Mouse (Mus musculus) midbrain, embryonic 16.5 days (tissue): ENCODE data around the gene Tbx19. TPM values are rescaled to one million over a fixed set of nuclear protein-coding genes. Genes with fewer than 3 reads are reported as not detected.

Experiments
- ATAC-seq: fragments of 200-750 bp; cut with Nextera tagmentation; 2 replicates; pipeline ENCODE4 v1.8.0; 2017; ENCODE audit warnings: moderate TSS enrichment
- H3K27ac ChIP-seq: fragments of 300-500 bp; sonication (generic); 2 replicates; pipeline ENCODE4 v1.5.1; 2014; ENCODE audit warnings: mild to moderate bottlenecking, low read length, mixed read lengths
- H3K27me3 ChIP-seq: fragments of 300-500 bp; sonication (generic); 2 replicates; pipeline ENCODE4 v1.6.1; 2014; ENCODE audit warnings: low read depth, low read length, mixed read lengths; ENCODE audit not compliant: control insufficient read depth, insufficient read depth
- H3K36me3 ChIP-seq: fragments of 300-500 bp; sonication (generic); 2 replicates; pipeline ENCODE4 v1.6.1; 2014; ENCODE audit warnings: mild to moderate bottlenecking, low read length, moderate library complexity, mixed read lengths; ENCODE audit not compliant: control insufficient read depth, insufficient read depth
- H3K4me1 ChIP-seq: fragments of 300-500 bp; sonication (generic); 2 replicates; pipeline ENCODE4 v1.6.1; 2014; ENCODE audit warnings: mild to moderate bottlenecking, low read length, mixed read lengths; ENCODE audit not compliant: control insufficient read depth, insufficient read depth
- H3K4me2 ChIP-seq: fragments of 300-500 bp; sonication (generic); 2 replicates; pipeline ENCODE4 v1.6.1; 2014; ENCODE audit warnings: mild to moderate bottlenecking, low read length, mixed read lengths
- H3K4me3 ChIP-seq: fragments of 300-500 bp; sonication (generic); 2 replicates; pipeline ENCODE4 v1.5.1; 2014; ENCODE audit warnings: low read depth, mild to moderate bottlenecking, low read length, moderate library complexity, mixed read lengths
- H3K9ac ChIP-seq: fragments of 300-500 bp; sonication (generic); 2 replicates; pipeline ENCODE4 v1.6.1; 2014; ENCODE audit warnings: low read depth, low read length, mixed read lengths
- H3K9me3 ChIP-seq: fragments of 300-500 bp; sonication (generic); replicated peaks from 2 replicates; pipeline ENCODE4 v1.6.1; 2014; ENCODE audit warnings: mild to moderate bottlenecking, low read length, mixed read lengths; ENCODE audit not compliant: control insufficient read depth, poor library complexity, severe bottlenecking
- WGBS: fragments of 180-500 bp; shearing (Covaris S2); extraction: QIAGEN DNeasy Blood & Tissue Kit; methylation state at CpG from one replicate; pipeline ENCODE4 v1.1.7; 2014; 5-methylcytosine and 5-hydroxymethylcytosine counted together
- polyA plus RNA-seq: library from polyadenylated mRNA; unstranded; fragments of >200 nt; fragmentation: Nextera tagmentation; extraction: Ambion mirVana; gene quantifications from 2 replicates; pipeline ENCODE4 v1.2.1, GENCODE M21; 2015

Tbx19 gene
- polyA plus RNA-seq, 1 experiment from 2014 or later, result 0.11 TPM

- peaks cover 8% of the 10 kb centered on the region; the same call in 1 of the 2 replicates for H3K4me1 ChIP-seq
- ATAC-seq, result peak; percentile 40; the same call in 1 of the 2 replicates
- H3K9ac ChIP-seq, result no peak overlapping the region
- H3K9me3 ChIP-seq, result no peaks in the 10 kb centered on the region
- peak overlapping the region; percentile 7; the same call in 1 of the 2 replicates for H3K4me2 ChIP-seq
- no peak overlapping the region for H3K4me3 ChIP-seq
- H3K36me3 ChIP-seq, result no peaks in the 10 kb centered on the region
- WGBS, result 43% methylated on average over 17 of the region's 17 CpGs
- H3K27me3 ChIP-seq, result no peaks in the 10 kb centered on the region
- H3K27ac ChIP-seq, result no peak overlapping the region
These were observed 46.0 kb downstream of the Tbx19 start for GRCm38 (mm10) chr1:165114460-165115175.

GRCm38 (mm10) chr1:165113700-165114099 is 46.9 kb downstream of the Tbx19 start:
- Histone ChIP-seq H3K36me3 (no peaks in the 10 kb centered on the region), H3K4me1 (peaks cover 5% of the 10 kb centered on the region; the same call in 1 of the 2 replicates), H3K4me2 (no peak overlapping the region), H3K9ac (no peak overlapping the region), H3K27ac (0 out of 2 replicates have a peak overlapping the region, but pooled peaks have one; percentile 24), H3K4me3 (no peak overlapping the region), H3K9me3 (no peaks in the 10 kb centered on the region), H3K27me3 (no peaks in the 10 kb centered on the region)
- 31% methylated on average over 11 of the region's 11 CpGs for WGBS
- 0 out of 2 replicates have a peak, but pooled peaks have one; percentile 22 for ATAC-seq

GRCm38 (mm10) chr1:165110659-165111058 is 49.9 kb downstream of the Tbx19 start:
- Histone ChIP-seq H3K27ac (no peak overlapping the region), H3K4me1 (peaks cover 5% of the 10 kb centered on the region; the same call in 1 of the 2 replicates), H3K9ac (no peak overlapping the region), H3K9me3 (no peaks in the 10 kb centered on the region), H3K4me3 (no peak overlapping the region), H3K27me3 (no peaks in the 10 kb centered on the region), H3K36me3 (no peaks in the 10 kb centered on the region), H3K4me2 (no peak overlapping the region)
- 47% methylated on average over 2 of the region's 2 CpGs for WGBS
- no peak for ATAC-seq

GRCm38 (mm10) chr1:165109135-165109534 is 51.4 kb downstream of the Tbx19 start:
- H3K4me2 ChIP-seq, result no peak overlapping the region
- H3K4me3 ChIP-seq, result no peak overlapping the region
- no peaks in the 10 kb centered on the region for H3K36me3 ChIP-seq
- WGBS, result 63% methylated on average over 5 of the region's 5 CpGs
- H3K9ac ChIP-seq, result no peak overlapping the region
- H3K27ac ChIP-seq, result no peak overlapping the region
- no peak for ATAC-seq
- peaks cover 7% of the 10 kb centered on the region; the same call in 1 of the 2 replicates for H3K4me1 ChIP-seq
- H3K27me3 ChIP-seq, result no peaks in the 10 kb centered on the region
- H3K9me3 ChIP-seq, result no peaks in the 10 kb centered on the region

- no peak overlapping the region for H3K4me2 ChIP-seq
- H3K4me1 ChIP-seq, result peaks cover 4% of the 10 kb centered on the region; the same call in 1 of the 2 replicates
- WGBS, result 42% methylated on average over 5 of the region's 5 CpGs
- H3K27ac ChIP-seq, result no peak overlapping the region
- no peak for ATAC-seq
- no peak overlapping the region for H3K9ac ChIP-seq
- H3K9me3 ChIP-seq, result no peaks in the 10 kb centered on the region
- H3K36me3 ChIP-seq, result no peaks in the 10 kb centered on the region
- no peak overlapping the region for H3K4me3 ChIP-seq
- H3K27me3 ChIP-seq, result no peaks in the 10 kb centered on the region
These were observed 52.1 kb downstream of the Tbx19 start for GRCm38 (mm10) chr1:165108477-165108876.

- H3K4me2 ChIP-seq, result no peak overlapping the region
- H3K9ac ChIP-seq, result no peak overlapping the region
- H3K27ac ChIP-seq, result no peak overlapping the region
- H3K36me3 ChIP-seq, result no peaks in the 10 kb centered on the region
- H3K4me1 ChIP-seq, result peaks cover 4% of the 10 kb centered on the region; the same call in 1 of the 2 replicates
- H3K9me3 ChIP-seq, result no peaks in the 10 kb centered on the region
- H3K27me3 ChIP-seq, result no peaks in the 10 kb centered on the region
- ATAC-seq, result no peak
- no peak overlapping the region for H3K4me3 ChIP-seq
- WGBS, result 43% methylated on average over 2 of the region's 2 CpGs
These were observed 54.6 kb downstream of the Tbx19 start for GRCm38 (mm10) chr1:165106011-165106385.

GRCm38 (mm10) chr1:165105270-165106010 is 55.1 kb downstream of the Tbx19 start:
- 64% methylated on average over 9 of the region's 9 CpGs for WGBS
- Histone ChIP-seq H3K27me3 (no peaks in the 10 kb centered on the region), H3K36me3 (no peaks in the 10 kb centered on the region), H3K27ac (no peak overlapping the region), H3K4me1 (peaks cover 4% of the 10 kb centered on the region; the same call in 1 of the 2 replicates), H3K4me3 (no peak overlapping the region), H3K9me3 (no peaks in the 10 kb centered on the region), H3K4me2 (no peak overlapping the region), H3K9ac (no peak overlapping the region)
- peak; percentile 15; the same call in 1 of the 2 replicates for ATAC-seq

- 67% methylated on average over 7 of the region's 7 CpGs for WGBS
- Histone ChIP-seq H3K9me3 (no peaks in the 10 kb centered on the region), H3K36me3 (no peaks in the 10 kb centered on the region), H3K4me3 (no peak overlapping the region), H3K27ac (no peak overlapping the region), H3K27me3 (no peaks in the 10 kb centered on the region), H3K9ac (no peak overlapping the region), H3K4me2 (no peak overlapping the region), H3K4me1 (peaks cover 4% of the 10 kb centered on the region; the same call in 1 of the 2 replicates)
- ATAC-seq, result peak; percentile 74
These were observed 55.8 kb downstream of the Tbx19 start for GRCm38 (mm10) chr1:165104707-165105259.
